Mouse (Mus musculus) MEL (cell line): ENCODE results near the gene Pdcd6ip.

Experiments used
- CHD1 ChIP-seq: IDR thresholded peaks from 2 replicates; pipeline ENCODE4 v1.6.1; 2012; ENCODE audit warnings: low read depth, mild to moderate bottlenecking, inconsistent platforms, low read length, improper control_type of control experiment
- CTCF ChIP-seq, 3 experiments: IDR thresholded peaks in 2 of 3; conservative IDR thresholded peaks in 1 of 3; 2 replicates each; pipeline ENCODE4 v1.5.1; 2011 to 2012; ENCODE audit warnings: low read length in 3 of 3, low read depth in 2 of 3, mild to moderate bottlenecking in 2 of 3, improper control_type of control experiment in 1 of 3, inconsistent platforms in 1 of 3, mixed read lengths in 1 of 3, moderate library complexity in 1 of 3; ENCODE audit not compliant: control insufficient read depth in 1 of 3, insufficient read depth in 1 of 3, poor library complexity in 1 of 3, severe bottlenecking in 1 of 3
- EP300 ChIP-seq, 2 experiments: IDR thresholded peaks; 2 replicates each; pipeline ENCODE4 v1.6.1; 2011; ENCODE audit warnings: improper control_type of control experiment in 2 of 2, low read length in 2 of 2, low read depth in 1 of 2, mild to moderate bottlenecking in 1 of 2
- POLR2A ChIP-seq, 2 experiments: IDR thresholded peaks; 2 replicates each; pipeline ENCODE4 v1.6.1; 2011 to 2012; ENCODE audit warnings: low read length in 2 of 2, mild to moderate bottlenecking in 2 of 2, control low read depth in 1 of 2, improper control_type of control experiment in 1 of 2, low read depth in 1 of 2, moderate library complexity in 1 of 2; ENCODE audit not compliant: control insufficient read depth in 1 of 2, insufficient read depth in 1 of 2, poor library complexity in 1 of 2
- POLR2AphosphoS2 ChIP-seq: IDR thresholded peaks from 2 replicates; pipeline ENCODE4 v1.6.1; 2011; ENCODE audit warnings: low read length, improper control_type of control experiment
- POLR2AphosphoS5 ChIP-seq: IDR thresholded peaks from 2 replicates; pipeline ENCODE4 v1.6.1; 2012; ENCODE audit warnings: low read depth, borderline replicate concordance, mild to moderate bottlenecking, inconsistent platforms, low read length, moderate library complexity, mixed read lengths
- UBTF ChIP-seq: IDR thresholded peaks from 2 replicates; pipeline ENCODE4 v1.6.1; 2012; ENCODE audit warnings: low read depth, mild to moderate bottlenecking, inconsistent platforms, low read length, improper control_type of control experiment, moderate library complexity, borderline replicate concordance; ENCODE audit not compliant: insufficient read depth

- TF ChIP-seq UBTF (no peak), POLR2A (IDR thresholded peaks at IDR 0.05; ENCODE audit: control insufficient read depth in 1 of 2, insufficient read depth in 1 of 2, low read depth in 1 of 2, low read length in 2 of 2, poor library complexity in 1 of 2) (no peak), EP300 (IDR thresholded peaks at IDR 0.05; ENCODE audit: low read depth in 1 of 2, low read length in 2 of 2) (no peak), CTCF (IDR thresholded peaks at IDR 0.05 in 2 of 3, conservative IDR thresholded peaks at IDR 0.05 in 1 of 3; ENCODE audit: control insufficient read depth in 1 of 3, insufficient read depth in 1 of 3, low read depth in 2 of 3, low read length in 3 of 3, poor library complexity in 1 of 3, severe bottlenecking in 1 of 3) (no peak), CHD1 (no peak), POLR2AphosphoS2 (no peak), POLR2AphosphoS5 (no peak)
Observed at GRCm38 (mm10) chr9:113701441-113702160, 6.5 kb downstream of the Pdcd6ip start.
